Mouse (Mus musculus) liver, postnatal 0 days (tissue): ENCODE results near the gene Ttc21b. TPM values are rescaled to one million over a fixed set of nuclear protein-coding genes. Genes with fewer than 3 reads are reported as not detected.

Experiments used
- ATAC-seq: fragments of 200-750 bp; cut with Nextera tagmentation; 2 replicates; pipeline ENCODE4 v1.8.0; 2017; ENCODE audit warnings: mild to moderate bottlenecking, moderate library complexity
- DNase-seq: peaks from one replicate; pipeline ENCODE4 v3.0.0-alpha.2; 2016
- H3K27ac ChIP-seq: fragments of 300-500 bp; sonication (generic); 2 replicates; pipeline ENCODE4 v1.5.1; 2014; ENCODE audit warnings: antibody characterized with exemption, moderate library complexity, mild to moderate bottlenecking, low read depth
- H3K27me3 ChIP-seq: fragments of 300-500 bp; sonication (generic); 2 replicates; pipeline ENCODE4 v1.6.1; 2014; ENCODE audit warnings: low read length, control low read depth, mixed read lengths; ENCODE audit not compliant: insufficient read depth
- H3K36me3 ChIP-seq: fragments of 300-500 bp; sonication (generic); replicated peaks from 2 replicates; pipeline ENCODE4 v1.6.1; 2014; ENCODE audit warnings: mild to moderate bottlenecking, control low read depth, low read length, moderate library complexity, mixed read lengths; ENCODE audit not compliant: insufficient read depth
- H3K4me1 ChIP-seq: fragments of 300-500 bp; sonication (generic); 2 replicates; pipeline ENCODE4 v1.6.1; 2014; ENCODE audit warnings: antibody characterized with exemption, mild to moderate bottlenecking, control low read depth; ENCODE audit not compliant: insufficient read depth
- H3K4me2 ChIP-seq: fragments of 300-500 bp; sonication (generic); 2 replicates; pipeline ENCODE4 v1.6.1; 2014; ENCODE audit warnings: low read depth, mild to moderate bottlenecking, low read length, moderate library complexity, mixed read lengths
- H3K4me3 ChIP-seq: fragments of 300-500 bp; sonication (generic); 2 replicates; pipeline ENCODE4 v1.5.1; 2014; ENCODE audit warnings: low read depth, low read length
- H3K9ac ChIP-seq: fragments of 300-500 bp; sonication (generic); replicated peaks from 2 replicates; pipeline ENCODE4 v1.6.1; 2014; ENCODE audit warnings: mild to moderate bottlenecking, moderate library complexity
- H3K9me3 ChIP-seq: fragments of 300-500 bp; sonication (generic); 2 replicates; pipeline ENCODE4 v1.6.1; 2016; ENCODE audit warnings: mild to moderate bottlenecking, control low read depth, low read length, mixed read lengths
- CTCF ChIP-seq: sonication (generic); IDR thresholded peaks from 2 replicates; pipeline ENCODE4 v1.5.1; 2016; ENCODE audit warnings: antibody characterized with exemption, low read depth
- EP300 ChIP-seq: IDR thresholded peaks from 2 replicates; pipeline ENCODE4 v1.6.1; 2016; ENCODE audit warnings: antibody characterized with exemption, low read depth, mild to moderate bottlenecking
- WGBS: fragments of 180-500 bp; shearing (Covaris S2); extraction: QIAGEN DNeasy Blood & Tissue Kit; methylation state at CpG from one replicate; pipeline ENCODE4 v1.1.7; 2014; ENCODE audit not compliant: insufficient replicate concordance; 5-methylcytosine and 5-hydroxymethylcytosine counted together
- polyA plus RNA-seq: library from polyadenylated mRNA; unstranded; fragments of >200 nt; fragmentation: Nextera tagmentation; extraction: Ambion mirVana; gene quantifications from 2 replicates; pipeline ENCODE4 v1.2.1, GENCODE M21; 2015

Ttc21b gene
- polyA plus RNA-seq, 1 experiment from 2014 or later: 0.60 TPM

DNA sequence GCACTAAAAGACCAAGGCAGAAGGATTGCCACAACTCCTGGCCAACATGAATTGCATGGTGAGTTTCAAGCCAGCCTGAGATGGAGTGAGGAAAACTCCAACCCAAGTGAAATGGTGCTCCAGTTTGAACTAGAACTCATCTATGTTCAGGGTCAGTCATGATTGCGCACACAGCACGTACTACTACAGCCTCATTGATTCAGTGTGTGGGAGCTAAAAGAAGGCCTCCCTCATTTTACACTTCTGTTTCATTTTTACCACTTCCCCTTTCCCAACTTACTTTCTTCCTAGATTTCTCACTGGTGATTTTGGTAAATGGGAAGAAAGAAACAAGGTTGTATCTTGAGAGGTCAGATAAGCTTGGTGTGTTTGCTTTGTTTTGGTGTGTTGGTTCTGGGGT, 114.1 kb downstream of the Ttc21b start:
- no peaks in the 10 kb centered on the region for H3K27me3 ChIP-seq
- no peaks in the 10 kb centered on the region for H3K4me1 ChIP-seq
- H3K27ac ChIP-seq: no peak overlapping the region
- no peak for DNase-seq
- no peaks in the 10 kb centered on the region for H3K9me3 ChIP-seq
- ATAC-seq: no peak
- no peak for TF ChIP-seq CTCF
- TF ChIP-seq EP300: no peak
- WGBS: 60% methylated on average over 2 of the region's 2 CpGs
- no peaks in the 10 kb centered on the region for H3K36me3 ChIP-seq
- no peak overlapping the region for H3K4me3 ChIP-seq
- no peak overlapping the region for H3K4me2 ChIP-seq
- no peak overlapping the region for H3K9ac ChIP-seq

- WGBS: 70% methylated on average over 4 of the region's 4 CpGs
- ATAC-seq: no peak
Observed at GRCm38 (mm10) chr2:66140246-66140645, 116.2 kb downstream of the Ttc21b start.

More at GRCm38 (mm10) chr2:66140246-66140645, 116.2 kb downstream of the Ttc21b start:
- no peaks in the 10 kb centered on the region for H3K27me3 ChIP-seq
- H3K36me3 ChIP-seq: no peaks in the 10 kb centered on the region
- no peaks in the 10 kb centered on the region for H3K9me3 ChIP-seq
- no peak for DNase-seq
- no peak overlapping the region for H3K9ac ChIP-seq
- H3K4me2 ChIP-seq: no peak overlapping the region
- H3K27ac ChIP-seq: no peak overlapping the region
- TF ChIP-seq CTCF (no peak), EP300 (no peak)
- no peak overlapping the region for H3K4me3 ChIP-seq
- no peaks in the 10 kb centered on the region for H3K4me1 ChIP-seq

Other genes starting within 250 kb of the Ttc21b start
- gene Galnt3, start 131.6 kb downstream of the Ttc21b start, polyA plus RNA-seq: 0.21 and 0.31 TPM in 2 replicates
- gene Scn1a, start 184.2 kb upstream of the Ttc21b start, polyA plus RNA-seq: not detected in 2 replicates